Comparison of ENCODE assay signal across 8 mouse cellular contexts in genomic region chr4:101349413-101349812, GRCm38 (mm10).
A peak's percentile ranks its signal among the peaks of the same experiment; 100 is the strongest.
DNase-seq lines count a peak whose midpoint lies in the region; ATAC-seq and TF ChIP-seq lines count a peak whose summit lies in the region.

No protein-coding gene starts in this region.

- peak; percentile 81 for DNase-seq in hindbrain, embryonic 14.5 days (ENCODE audit: low spot score)
- no peak for DNase-seq in hindbrain, embryonic 10.5 days (ENCODE audit: low spot score)
- DNase-seq in A20 (ENCODE audit: low read depth, low spot score) (peak; percentile 69), ES-E14 (ENCODE audit: low read depth, low spot score) (no peak)
- peak; percentile 45 for DNase-seq in cerebellum, adult 9-11 months
- peak; percentile 67 for DNase-seq in layer of hippocampus, adult 11-12 months (ENCODE audit: low spot score)
- DNase-seq in retina, adult 2 months (ENCODE audit: low read depth, low spot score) = peak; percentile 46

- H3K4me2 ChIP-seq in hindbrain, embryonic 14.5 days (replicated peaks) = no peak overlapping the region
- no peak overlapping the region for H3K4me2 ChIP-seq in intestine, embryonic 16.5 days (ENCODE audit: low read depth, low read length)

- H3K27ac ChIP-seq in hindbrain, embryonic 14.5 days = no peak overlapping the region
- H3K27ac ChIP-seq in hindbrain, embryonic 10.5 days = no peak overlapping the region
- no peak overlapping the region for H3K27ac ChIP-seq in ES-E14 (ENCODE audit: insufficient read depth, low read depth, low read length, poor library complexity, severe bottlenecking)
- H3K27ac ChIP-seq in intestine, embryonic 16.5 days (ENCODE audit: low read length) = no peak overlapping the region

- H3K4me1 ChIP-seq in hindbrain, embryonic 14.5 days (replicated peaks; ENCODE audit: control insufficient read depth, insufficient read depth, low read length) = peaks cover 16% of the 10 kb centered on the region
- H3K4me1 ChIP-seq in hindbrain, embryonic 10.5 days (replicated peaks) = peaks cover 9% of the 10 kb centered on the region
- H3K4me1 ChIP-seq in ES-E14 (ENCODE audit: control insufficient read depth in 2 of 2, insufficient read depth in 2 of 2, low read length in 2 of 2, poor library complexity in 1 of 2) = no peaks in the 10 kb centered on the region
- 0 out of 2 replicates have a peak, but pooled peaks cover 2% of the 10 kb centered on the region for H3K4me1 ChIP-seq in intestine, embryonic 16.5 days (ENCODE audit: control insufficient read depth, insufficient read depth, low read length)

- peaks cover 24% of the 10 kb centered on the region for H3K36me3 ChIP-seq in hindbrain, embryonic 14.5 days (replicated peaks; ENCODE audit: control insufficient read depth, insufficient read depth)
- H3K36me3 ChIP-seq in hindbrain, embryonic 10.5 days = peaks cover 27% of the 10 kb centered on the region
- H3K36me3 ChIP-seq in ES-E14 (ENCODE audit: control insufficient read depth, insufficient read depth, low read length, poor library complexity, severe bottlenecking) = peaks cover 10% of the 10 kb centered on the region; the same call in 1 of the 2 replicates
- H3K36me3 ChIP-seq in intestine, embryonic 16.5 days (ENCODE audit: control insufficient read depth, insufficient read depth, low read length) = no peaks in the 10 kb centered on the region

- H3K9me3 ChIP-seq in hindbrain, embryonic 14.5 days (ENCODE audit: control insufficient read depth, low read length) = no peaks in the 10 kb centered on the region
- H3K9me3 ChIP-seq in hindbrain, embryonic 10.5 days = no peaks in the 10 kb centered on the region
- no peaks in the 10 kb centered on the region for H3K9me3 ChIP-seq in ES-E14 (ENCODE audit: control insufficient read depth, insufficient read depth, low read depth, low read length)
- H3K9me3 ChIP-seq in intestine, embryonic 16.5 days (ENCODE audit: control insufficient read depth, low read length) = no peaks in the 10 kb centered on the region

- in situ Hi-C loops in ES-E14 (cut with MboI; ENCODE audit: low sequenced_read_pairs in 2 of 2, unreplicated experiment in 2 of 2) = no loop called here

- 24% methylated on average over 4 of the region's 4 CpGs for WGBS in hindbrain, embryonic 14.5 days
- WGBS in hindbrain, embryonic 10.5 days = 44% methylated on average over 4 of the region's 4 CpGs
- WGBS in intestine, embryonic 16.5 days = 20% methylated on average over 4 of the region's 4 CpGs

- H3K4me3 ChIP-seq in hindbrain, embryonic 14.5 days (replicated peaks; ENCODE audit: low read length) = no peak overlapping the region
- H3K4me3 ChIP-seq in hindbrain, embryonic 10.5 days = no peak overlapping the region
- no peak overlapping the region for H3K4me3 ChIP-seq in ES-E14 (ENCODE audit: insufficient read depth in 1 of 2, low read depth in 1 of 2, low read length in 2 of 2, poor library complexity in 1 of 2, severe bottlenecking in 1 of 2)
- no peak overlapping the region for H3K4me3 ChIP-seq in intestine, embryonic 16.5 days (ENCODE audit: low read length)

- H3K27me3 ChIP-seq in hindbrain, embryonic 14.5 days (ENCODE audit: control insufficient read depth, insufficient read depth, low read length) = no peaks in the 10 kb centered on the region
- no peaks in the 10 kb centered on the region for H3K27me3 ChIP-seq in hindbrain, embryonic 10.5 days (ENCODE audit: insufficient read depth, poor library complexity, severe bottlenecking)
- H3K27me3 ChIP-seq in intestine, embryonic 16.5 days (replicated peaks; ENCODE audit: control insufficient read depth, insufficient read depth, low read length) = no peaks in the 10 kb centered on the region

- ATAC-seq in hindbrain, embryonic 14.5 days (ENCODE audit: low FRiP score) = no peak
- ATAC-seq in intestine, embryonic 16.5 days = no peak

- no peak overlapping the region for H3K9ac ChIP-seq in hindbrain, embryonic 14.5 days
- no peak overlapping the region for H3K9ac ChIP-seq in ES-E14 (ENCODE audit: insufficient read depth, low read depth, low read length, poor library complexity, severe bottlenecking)
- H3K9ac ChIP-seq in intestine, embryonic 16.5 days (ENCODE audit: low read depth, low read length) = no peak overlapping the region

TF ChIP-seq in ES-E14, 5 proteins besides CTCF, POLR2A, EP300 and RAD21:
- TF ChIP-seq HCFC1 (IDR thresholded peaks at IDR 0.05; ENCODE audit: borderline replicate concordance, insufficient read depth, low read length) (no peak), ZNF384 (IDR thresholded peaks at IDR 0.05; ENCODE audit: low read depth, low read length) (no peak), CHD2 (IDR thresholded peaks at IDR 0.05; ENCODE audit: low read depth, low read length) (no peak), ZC3H11A (IDR thresholded peaks at IDR 0.05; ENCODE audit: borderline replicate concordance, low read depth, low read length) (0 out of 2 replicates have a peak, but pooled peaks have one; percentile 27), MAFK (IDR thresholded peaks at IDR 0.05; ENCODE audit: insufficient read depth, low read depth, low read length) (no peak)

Comparison
In these comparisons a context has a peak if more than half of its experiments do, and no peak if none do; other contexts are left out.
1. DNase-seq: peak in hindbrain, embryonic 14.5 days (single experiment), A20 (single experiment), cerebellum, adult 9-11 months (single experiment), layer of hippocampus, adult 11-12 months (single experiment) and retina, adult 2 months (single experiment); none in hindbrain, embryonic 10.5 days (single experiment) and ES-E14 (single experiment).